Mouse (Mus musculus): ENCODE results near the gene 1700020A23Rik. TPM values are rescaled to one million over a fixed set of nuclear protein-coding genes. Genes with fewer than 3 reads are reported as not detected.
"Not testable (repeated sequence)": the region's sequence is repeated elsewhere in the genome, so short reads cannot be mapped to it uniquely, and the experiment has no call there.

Gene 1700020A23Rik
- polyA plus RNA-seq (2016; fragmentation: Nextera tagmentation; extraction: Ambion mirVana), result 0.40 TPM in 1 of 2 replicates, not detected in the other

DNA sequence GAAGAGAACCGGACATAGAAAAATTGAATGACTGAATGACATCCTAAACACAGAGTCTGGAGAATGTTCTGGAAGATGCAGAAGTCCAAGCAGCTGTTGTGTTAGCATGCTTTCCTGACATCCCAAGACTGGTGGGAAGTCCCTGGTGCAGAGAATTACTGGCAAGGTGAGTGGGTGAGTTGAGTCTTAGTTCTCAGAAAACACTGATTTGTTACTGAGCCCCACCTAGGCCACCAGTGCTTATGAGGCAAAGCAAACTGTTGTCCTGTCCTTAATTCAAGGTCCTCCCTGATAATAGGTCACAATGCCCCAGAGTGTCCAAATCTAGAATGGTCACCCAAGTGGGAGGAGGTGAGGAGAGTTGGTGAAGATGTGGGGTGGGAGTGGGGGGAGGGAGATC is at the start of gene 1700020A23Rik, which contains the start of gene Gm28372:
1700020A23Rik (plus strand) TSS at position 321 of the 400 bp plus-strand sequence.
Gm28372 (plus strand) TSS at position 301 of the 400 bp plus-strand sequence.
- Histone ChIP-seq H3K27me3 (ENCODE audit: low read depth, poor library complexity, severe bottlenecking) (0 out of 2 replicates have a peak, but pooled peaks cover 2% of the 10 kb centered on the region), H3K4me1 (peaks cover 16% of the 10 kb centered on the region), H3K27ac (replicated peaks) (no peak within 1 kb of the TSS), H3K36me3 (no peaks in the 10 kb centered on the region), H3K4me3 (no peak within 1 kb of the TSS), H3K9me3 (replicated peaks) (no peaks in the 10 kb centered on the region)
- 90% methylated on average over 1 of the region's 1 CpGs for WGBS
- no peak for DNase-seq (ENCODE audit: low spot score)

DNA sequence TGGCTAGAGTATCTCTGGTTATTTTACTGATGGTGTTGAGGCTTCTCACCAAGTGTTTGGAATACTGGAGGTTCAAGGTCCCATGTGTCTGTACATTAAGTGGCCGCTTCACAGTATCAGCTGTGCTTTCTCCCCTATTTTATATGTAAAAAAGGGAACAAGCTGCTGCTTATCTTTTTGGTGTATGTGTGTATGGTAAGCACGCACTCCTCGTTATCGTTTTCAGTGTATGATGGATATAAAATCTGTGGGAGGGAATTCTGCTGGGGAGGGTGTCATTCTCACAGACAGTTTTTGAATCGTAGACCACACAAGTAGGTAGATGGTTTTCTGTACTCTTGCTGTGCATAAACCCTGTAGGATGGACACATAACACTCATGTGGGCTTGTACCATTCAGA is 47.5 kb upstream of the 1700020A23Rik start:
- no peak overlapping the region for H3K4me3 ChIP-seq
- peaks cover 11% of the 10 kb centered on the region for H3K4me1 ChIP-seq
- H3K9me3 ChIP-seq (replicated peaks), result no peaks in the 10 kb centered on the region
- peaks cover 43% of the 10 kb centered on the region for H3K27me3 ChIP-seq (ENCODE audit: low read depth, poor library complexity, severe bottlenecking)
- WGBS, result 92% methylated on average over 5 of the region's 5 CpGs
- H3K27ac ChIP-seq (replicated peaks), result no peak overlapping the region
- DNase-seq (ENCODE audit: low spot score), result no peak
- H3K36me3 ChIP-seq, result no peaks in the 10 kb centered on the region

DNA sequence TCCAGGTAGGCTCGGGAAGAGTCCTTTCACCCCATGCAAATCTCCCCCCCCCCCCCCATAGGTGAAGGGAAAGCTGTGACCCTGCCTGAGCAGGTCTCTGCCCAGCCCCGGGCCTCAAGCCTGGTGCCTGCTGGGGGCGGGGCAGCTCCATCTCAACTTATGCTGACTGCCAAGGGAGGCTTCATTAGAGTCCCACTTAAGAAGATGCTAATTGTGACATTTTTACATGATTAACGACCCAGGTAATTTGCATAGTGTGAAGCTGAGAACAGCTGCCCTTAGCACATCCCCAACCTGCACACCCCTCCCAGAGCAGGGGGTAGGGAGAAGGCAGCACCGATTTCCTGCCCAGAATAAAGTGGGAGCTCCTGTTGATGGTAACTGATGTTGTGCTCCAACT is 46.2 kb upstream of the 1700020A23Rik start:
- Histone ChIP-seq H3K4me3 (no peak overlapping the region), H3K27ac (replicated peaks) (no peak overlapping the region), H3K9me3 (replicated peaks) (no peaks in the 10 kb centered on the region), H3K27me3 (ENCODE audit: low read depth, poor library complexity, severe bottlenecking) (peaks cover 56% of the 10 kb centered on the region), H3K36me3 (no peaks in the 10 kb centered on the region), H3K4me1 (peaks cover 14% of the 10 kb centered on the region)
- DNase-seq (ENCODE audit: low spot score), result no peak
- 27% methylated on average over 5 of the region's 5 CpGs for WGBS

DNA sequence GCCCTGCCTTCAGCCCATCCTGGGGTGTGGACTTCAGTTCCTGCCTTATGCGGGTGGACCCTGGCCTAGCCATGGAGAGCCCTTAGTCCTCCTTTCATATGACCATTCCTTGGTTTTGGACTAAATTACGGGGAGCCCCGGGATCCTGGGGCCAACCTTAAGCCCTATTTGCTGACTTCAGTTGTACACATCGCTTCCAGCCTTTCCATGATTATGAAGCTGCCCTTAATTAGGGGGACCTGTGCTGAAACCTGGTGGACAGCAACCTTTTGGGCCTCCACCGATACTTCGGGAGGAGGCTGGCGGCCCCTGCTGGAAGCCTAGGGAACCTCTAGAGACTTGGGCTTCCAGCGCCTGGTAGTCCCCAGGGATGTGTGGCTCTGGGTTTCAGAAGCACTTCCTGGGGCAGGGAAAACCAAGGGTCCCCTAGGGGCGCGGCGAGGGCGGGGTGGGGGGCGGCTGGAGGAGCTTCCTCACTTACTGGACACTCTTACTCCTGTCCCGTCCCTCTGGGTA is 42.5 kb upstream of the 1700020A23Rik start:
- WGBS, result 3% methylated on average over 14 of the region's 14 CpGs
- Histone ChIP-seq H3K27me3 (ENCODE audit: low read depth, poor library complexity, severe bottlenecking) (peaks cover 88% of the 10 kb centered on the region), H3K9me3 (replicated peaks) (no peaks in the 10 kb centered on the region), H3K4me1 (peaks cover 24% of the 10 kb centered on the region), H3K36me3 (no peaks in the 10 kb centered on the region), H3K27ac (replicated peaks) (no peak overlapping the region), H3K4me3 (peak overlapping the region; percentile 30; the same call in 1 of the 2 replicates)
- DNase-seq (ENCODE audit: low spot score), result peak; percentile 55

DNA sequence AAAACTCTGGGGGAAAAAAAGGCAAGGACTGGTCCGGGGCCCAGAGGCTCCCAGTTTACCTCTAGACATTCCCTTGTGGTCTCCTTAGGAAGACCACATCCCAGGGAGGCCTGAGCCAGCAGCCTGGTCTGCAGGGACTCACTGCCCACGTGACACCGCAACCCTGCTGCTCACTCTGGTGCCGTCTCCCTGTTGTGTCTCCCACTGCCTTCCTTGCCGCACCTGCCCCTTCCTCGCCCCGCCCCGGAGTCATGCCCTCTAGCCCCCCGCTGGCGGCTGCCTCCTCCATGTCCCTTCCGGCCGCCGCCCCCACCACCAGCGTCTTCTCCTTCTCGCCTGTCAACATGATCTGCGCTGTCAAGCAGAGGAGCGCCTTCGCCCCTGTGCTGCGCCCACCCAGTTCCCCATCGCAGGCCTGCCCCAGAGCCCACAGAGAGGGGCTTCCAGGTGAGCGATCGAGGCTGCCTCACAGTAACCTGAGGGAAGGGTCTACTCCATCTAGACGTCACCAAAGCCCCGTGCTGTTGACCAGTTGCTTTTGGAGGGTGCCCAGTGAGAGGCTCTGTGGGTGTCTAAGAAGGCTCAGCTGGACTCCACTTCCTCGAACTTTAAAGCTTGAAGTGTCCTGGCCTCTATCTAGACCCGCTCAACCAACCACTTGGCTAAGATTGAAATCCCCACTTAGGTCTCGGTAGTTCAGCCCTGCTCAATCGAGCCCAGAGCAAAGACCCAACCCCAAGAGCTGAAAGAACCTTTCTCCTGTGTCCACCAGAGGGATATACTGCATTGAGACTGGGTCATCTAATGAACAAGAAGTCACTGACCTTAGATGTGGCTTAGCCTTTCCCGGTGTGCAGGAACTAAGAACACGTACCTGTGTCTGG is 39.6 kb upstream of the 1700020A23Rik start:
- Histone ChIP-seq H3K27ac (replicated peaks) (peak overlapping the region; percentile 46; the same call in 1 of the 2 replicates), H3K27me3 (ENCODE audit: low read depth, poor library complexity, severe bottlenecking) (peaks cover 66% of the 10 kb centered on the region)
- WGBS, result 7% methylated on average over 30 of the region's 30 CpGs

DNA sequence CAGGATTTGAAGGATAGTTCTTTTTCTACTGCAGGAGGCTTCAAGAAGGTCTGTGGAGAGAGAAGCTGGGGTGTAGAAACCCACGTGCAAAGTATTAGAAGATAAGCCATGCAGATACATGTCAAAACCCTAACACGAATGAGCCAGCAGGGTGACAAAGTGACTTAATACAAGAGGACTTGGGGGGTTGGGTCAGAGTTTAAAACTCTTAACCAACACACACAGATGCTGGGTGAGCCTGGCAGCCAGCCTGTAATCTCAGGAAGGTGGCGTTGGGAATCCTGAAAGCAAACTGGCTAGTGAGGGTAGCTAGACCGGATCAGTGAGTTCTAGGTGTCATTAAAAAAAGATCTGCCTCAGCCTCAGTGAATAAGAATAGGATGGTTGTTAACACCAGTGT is 37.7 kb upstream of the 1700020A23Rik start:
- DNase-seq (ENCODE audit: low spot score), result no peak
- Histone ChIP-seq H3K27me3 (ENCODE audit: low read depth, poor library complexity, severe bottlenecking) (peaks cover 46% of the 10 kb centered on the region), H3K9me3 (replicated peaks) (no peaks in the 10 kb centered on the region), H3K4me1 (peaks cover 30% of the 10 kb centered on the region), H3K4me3 (no peak overlapping the region), H3K36me3 (no peaks in the 10 kb centered on the region), H3K27ac (replicated peaks) (no peak overlapping the region)
- 68% methylated on average over 4 of the region's 4 CpGs for WGBS

More for the DNA sequence above, 39.6 kb upstream of the 1700020A23Rik start:
- Histone ChIP-seq H3K36me3 (no peaks in the 10 kb centered on the region), H3K4me1 (peaks cover 33% of the 10 kb centered on the region), H3K9me3 (replicated peaks) (no peaks in the 10 kb centered on the region), H3K4me3 (peak overlapping the region; percentile 59)
- peak; percentile 40 for DNase-seq (ENCODE audit: low spot score)

DNA sequence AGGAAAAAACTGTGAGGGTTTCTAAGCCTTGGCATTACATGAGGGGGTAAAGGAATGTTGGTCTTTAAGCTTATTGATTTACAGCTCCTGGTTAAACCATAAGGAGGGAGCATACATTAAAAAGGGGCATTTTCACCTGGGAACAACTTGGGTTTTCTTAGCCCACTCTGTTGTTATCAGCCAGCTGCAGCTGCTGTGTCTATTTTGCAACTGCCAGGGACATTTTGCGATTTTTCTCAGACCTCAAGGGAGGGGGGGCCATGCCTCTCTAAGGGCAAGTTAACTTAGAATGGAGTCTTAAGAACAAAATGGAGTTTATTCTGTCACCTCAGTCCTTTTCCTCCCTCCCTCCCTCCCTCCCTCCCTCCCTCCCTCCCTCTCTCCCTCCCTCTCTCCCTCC is 32.0 kb upstream of the 1700020A23Rik start:
- not testable (repeated sequence) for DNase-seq (ENCODE audit: low spot score); H3K27ac ChIP-seq (replicated peaks); H3K27me3 ChIP-seq (ENCODE audit: low read depth, poor library complexity, severe bottlenecking); H3K9me3 ChIP-seq (replicated peaks); H3K4me3 ChIP-seq; H3K36me3 ChIP-seq
- WGBS, result 65% methylated on average over 1 of the region's 1 CpGs
- H3K4me1 ChIP-seq, result peaks cover 15% of the 10 kb centered on the region

DNA sequence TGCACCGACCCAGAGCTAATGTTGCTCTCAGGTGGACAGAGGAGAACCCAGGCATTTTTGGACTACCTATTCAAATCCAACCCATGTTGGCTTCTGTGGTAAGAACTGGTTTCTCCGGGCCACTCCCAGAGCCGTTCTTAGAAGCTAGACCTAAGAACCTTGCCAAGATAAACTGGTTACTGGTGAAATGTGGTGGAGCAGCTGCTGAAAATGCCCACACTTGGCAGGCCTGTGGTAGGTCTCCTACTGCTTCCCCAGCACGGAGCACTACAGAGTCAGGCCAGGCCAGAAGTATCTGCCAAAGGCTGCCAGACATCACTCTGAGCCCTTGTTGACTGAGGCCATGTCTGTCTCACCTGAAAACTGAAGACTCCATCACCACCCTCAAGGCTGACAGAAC is 30.1 kb upstream of the 1700020A23Rik start:
- no peak overlapping the region for H3K27ac ChIP-seq (replicated peaks)
- H3K4me1 ChIP-seq, result peaks cover 11% of the 10 kb centered on the region
- DNase-seq (ENCODE audit: low spot score), result no peak
- no peaks in the 10 kb centered on the region for H3K36me3 ChIP-seq
- H3K27me3 ChIP-seq (ENCODE audit: low read depth, poor library complexity, severe bottlenecking), result no peaks in the 10 kb centered on the region; the same call in 1 of the 2 replicates
- H3K4me3 ChIP-seq, result no peak overlapping the region
- WGBS, result 86% methylated on average over 4 of the region's 4 CpGs
- H3K9me3 ChIP-seq (replicated peaks), result no peaks in the 10 kb centered on the region

DNA sequence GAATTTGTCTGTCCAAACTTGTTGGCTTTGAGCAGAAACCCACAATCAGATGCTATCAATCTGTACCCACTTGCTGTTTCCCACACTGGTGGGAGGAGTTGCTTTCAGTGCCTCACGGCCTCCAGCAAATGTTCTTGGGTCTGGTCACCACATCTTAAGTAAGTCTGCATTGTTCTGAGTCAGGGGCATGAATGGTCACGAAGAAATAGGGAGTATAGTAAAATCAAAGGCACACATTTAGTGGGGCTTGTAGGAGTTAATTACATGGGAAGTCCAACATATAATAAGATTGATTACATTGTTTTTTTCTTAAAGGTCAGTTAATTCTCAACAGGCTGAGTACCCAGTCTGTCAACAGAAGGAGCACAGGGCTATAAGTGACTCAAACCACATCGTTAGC is 21.9 kb upstream of the 1700020A23Rik start:
- Histone ChIP-seq H3K4me1 (no peaks in the 10 kb centered on the region), H3K36me3 (no peaks in the 10 kb centered on the region), H3K27ac (replicated peaks) (no peak overlapping the region), H3K27me3 (ENCODE audit: low read depth, poor library complexity, severe bottlenecking) (peaks cover 3% of the 10 kb centered on the region; the same call in 1 of the 2 replicates), H3K4me3 (no peak overlapping the region), H3K9me3 (replicated peaks) (no peaks in the 10 kb centered on the region)
- 59% methylated on average over 3 of the region's 3 CpGs for WGBS
- no peak for DNase-seq (ENCODE audit: low spot score)

DNA sequence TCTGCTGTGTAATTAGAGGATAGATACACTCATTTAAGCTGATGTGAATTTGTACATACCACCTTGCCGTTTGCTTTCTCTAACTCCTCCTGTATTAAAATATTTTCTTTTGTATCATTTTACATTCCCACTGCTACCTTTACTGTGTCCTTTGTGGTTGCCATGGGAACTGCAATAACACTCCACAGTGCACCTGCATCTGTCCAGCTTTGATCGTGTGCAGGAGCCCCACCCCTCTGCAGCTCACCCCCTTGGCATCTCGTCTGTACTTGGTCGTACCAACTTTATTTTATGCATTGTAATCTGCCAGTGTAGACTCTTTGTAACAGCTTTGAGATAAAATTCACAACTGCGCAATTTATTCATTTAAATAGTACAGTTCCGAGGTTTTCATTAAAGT is 21.2 kb upstream of the 1700020A23Rik start:
- H3K27me3 ChIP-seq (ENCODE audit: low read depth, poor library complexity, severe bottlenecking), result peaks cover 3% of the 10 kb centered on the region; the same call in 1 of the 2 replicates
- H3K9me3 ChIP-seq (replicated peaks), result no peaks in the 10 kb centered on the region
- H3K4me1 ChIP-seq, result no peaks in the 10 kb centered on the region
- H3K36me3 ChIP-seq, result no peaks in the 10 kb centered on the region
- no peak overlapping the region for H3K27ac ChIP-seq (replicated peaks)
- DNase-seq (ENCODE audit: low spot score), result no peak
- no peak overlapping the region for H3K4me3 ChIP-seq
- 87% methylated on average over 6 of the region's 6 CpGs for WGBS

DNA sequence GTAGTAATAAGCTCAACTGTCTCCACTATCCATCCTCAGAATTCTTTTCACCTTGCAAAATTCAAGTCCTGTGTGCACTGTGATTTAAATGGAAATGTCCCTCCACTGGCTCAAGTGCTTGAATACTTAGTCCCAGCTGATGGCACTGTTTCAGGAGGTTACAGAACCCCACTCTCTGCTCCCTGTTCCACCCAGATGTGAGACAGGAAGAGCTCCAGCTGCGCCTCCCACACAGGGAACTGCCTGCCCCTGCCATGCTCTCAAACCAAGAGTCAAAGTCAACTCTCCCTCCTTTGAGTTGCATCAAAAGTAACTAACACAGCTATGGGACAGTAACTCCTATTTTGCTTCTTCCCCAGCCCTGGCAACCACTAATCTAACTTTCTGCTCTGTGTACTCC is 18.8 kb upstream of the 1700020A23Rik start:
- no peak for DNase-seq (ENCODE audit: low spot score)

DNA sequence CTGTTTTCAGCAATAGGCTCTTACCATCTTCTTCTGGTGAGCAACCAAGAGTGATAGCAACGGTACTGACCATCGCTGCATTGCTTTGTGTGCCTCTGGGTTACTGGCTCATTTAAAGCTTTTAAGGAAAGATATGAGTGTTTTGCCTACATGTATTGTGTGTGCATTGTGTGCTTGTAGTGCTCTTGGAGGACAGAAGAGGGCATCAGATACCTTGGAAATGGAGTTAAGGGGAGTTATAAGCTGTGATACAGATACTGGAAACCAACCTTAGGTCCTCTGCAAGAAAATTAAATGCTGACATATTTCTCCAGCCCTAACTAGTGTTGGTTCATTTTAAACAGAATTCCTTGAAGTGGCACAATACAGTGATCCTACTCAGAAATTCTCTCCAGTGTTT is 16.3 kb upstream of the 1700020A23Rik start:
- H3K4me3 ChIP-seq, result no peak overlapping the region
- 73% methylated on average over 2 of the region's 2 CpGs for WGBS
- peaks cover 3% of the 10 kb centered on the region; the same call in 1 of the 2 replicates for H3K27me3 ChIP-seq (ENCODE audit: low read depth, poor library complexity, severe bottlenecking)
- H3K27ac ChIP-seq (replicated peaks), result no peak overlapping the region
- H3K36me3 ChIP-seq, result peaks cover 19% of the 10 kb centered on the region
- no peaks in the 10 kb centered on the region for H3K9me3 ChIP-seq (replicated peaks)
- DNase-seq (ENCODE audit: low spot score), result no peak
- H3K4me1 ChIP-seq, result no peaks in the 10 kb centered on the region

More for the DNA sequence above, 18.8 kb upstream of the 1700020A23Rik start:
- peaks cover 3% of the 10 kb centered on the region; the same call in 1 of the 2 replicates for H3K27me3 ChIP-seq (ENCODE audit: low read depth, poor library complexity, severe bottlenecking)
- peaks cover 7% of the 10 kb centered on the region; the same call in 1 of the 2 replicates for H3K36me3 ChIP-seq
- H3K9me3 ChIP-seq (replicated peaks), result no peaks in the 10 kb centered on the region
- H3K4me1 ChIP-seq, result no peaks in the 10 kb centered on the region
- H3K4me3 ChIP-seq, result no peak overlapping the region
- WGBS, result 83% methylated on average over 1 of the region's 1 CpGs
- no peak overlapping the region for H3K27ac ChIP-seq (replicated peaks)

Measured in midbrain, embryonic 10.5 days (tissue).